Mouse (Mus musculus) gastrocnemius, adult 18-20 months (tissue): Measurements from ENCODE around the gene Kyat1. TPM values are rescaled to one million over a fixed set of nuclear protein-coding genes. Genes with fewer than 3 reads are reported as not detected.
"Not testable (repeated sequence)": the region's sequence is repeated elsewhere in the genome, so short reads cannot be mapped to it uniquely, and the experiment has no call there.

Experiments
- DNase-seq: peaks from one replicate; pipeline ENCODE4 v3.0.0; 2021; ENCODE audit warnings: low spot score
- total RNA-seq, 2 experiments: library from RNA; stranded (reverse); gene quantifications; 2 replicates each; pipeline ENCODE4 v1.2.3; 2021

The Kyat1 gene
- total RNA-seq, 2 experiments from 2014 or later: 25.3 to 26.9 TPM

- DNase-seq: peak; percentile 43
These were observed 9.8 kb upstream of the Kyat1 start for GRCm38 (mm10) chr2:30215493-30215892.

GRCm38 (mm10) chr2:30214745-30215144 lies 9.1 kb upstream of the Kyat1 start:
- DNase-seq: no peak

- no peak for DNase-seq
These were observed 7.3 kb upstream of the Kyat1 start for GRCm38 (mm10) chr2:30212951-30213350.

DNA sequence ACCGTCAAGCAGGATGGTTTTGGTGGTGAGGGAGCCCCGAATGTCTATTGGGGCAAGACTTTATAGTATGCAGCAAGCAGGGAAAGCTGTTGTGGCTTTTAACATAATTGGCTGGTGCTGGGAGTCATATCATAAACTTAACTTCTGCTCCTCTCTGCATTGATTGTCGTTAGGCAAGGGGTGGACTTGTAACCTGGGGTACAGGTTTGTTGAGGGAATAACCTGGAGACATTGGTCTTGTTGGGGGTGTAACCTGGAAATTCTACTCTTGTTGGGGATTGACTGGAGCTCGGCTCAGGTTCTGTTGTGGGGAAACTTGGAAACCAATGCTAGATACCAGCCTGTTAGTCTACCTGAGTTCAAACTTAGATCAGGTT lies 6.5 kb upstream of the Kyat1 start:
- DNase-seq: no peak

- no peak for DNase-seq
These were observed 5.9 kb upstream of the Kyat1 start for GRCm38 (mm10) chr2:30211408-30212168.

DNA sequence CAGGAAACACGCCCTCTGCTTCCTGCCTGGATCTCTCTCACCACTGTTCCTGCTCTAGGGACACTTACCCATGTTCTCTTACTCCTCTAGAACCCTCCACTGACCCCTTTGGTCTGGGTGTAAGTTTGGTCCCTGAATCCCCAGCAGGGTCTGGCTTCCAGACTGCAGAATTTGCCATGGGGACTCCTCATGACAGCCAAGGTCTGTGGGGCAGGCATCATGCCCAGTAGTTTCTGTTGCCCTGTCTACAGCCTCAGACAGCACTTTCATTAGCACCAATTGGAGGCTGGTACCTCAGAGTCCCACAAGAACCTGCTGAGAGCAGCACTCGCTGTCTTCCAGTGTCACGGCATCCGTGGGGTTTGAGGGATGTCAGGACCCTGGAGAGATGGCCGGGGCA lies 2.2 kb upstream of the Kyat1 start:
- no peak for DNase-seq

- DNase-seq: no peak
These were observed 1.8 kb upstream of the Kyat1 start for GRCm38 (mm10) chr2:30207401-30207800.

- no peak for DNase-seq
These were observed 405 bp downstream of the Kyat1 start for GRCm38 (mm10) chr2:30205255-30205628.

GRCm38 (mm10) chr2:30203439-30203838 lies 2.2 kb downstream of the Kyat1 start:
- no peak for DNase-seq

DNA sequence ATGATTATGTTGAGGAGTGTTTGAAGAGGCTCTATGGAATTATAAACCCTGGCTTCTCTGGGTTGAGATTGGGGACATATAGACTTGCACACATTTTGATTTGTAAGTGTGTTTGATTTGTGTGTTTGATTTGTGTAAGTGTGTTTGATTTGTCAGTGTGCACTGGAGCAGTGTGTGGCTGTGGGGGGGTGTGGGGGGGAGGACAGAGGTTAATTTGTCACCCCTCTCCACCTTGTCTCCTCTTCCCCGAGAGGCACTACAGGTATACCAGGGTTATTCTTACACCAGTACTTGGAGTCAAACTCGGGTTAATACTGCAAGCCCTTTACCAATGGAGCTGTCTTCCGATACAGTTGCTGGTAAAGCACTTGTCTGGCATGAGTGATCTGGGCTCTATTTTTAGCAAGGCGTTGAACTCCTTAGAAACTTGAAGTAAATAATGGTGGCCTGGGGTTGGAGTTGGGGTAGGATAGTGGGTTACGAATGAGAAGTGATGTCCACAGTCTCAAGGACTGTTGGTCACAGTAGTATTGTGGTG lies 5.2 kb downstream of the Kyat1 start:
- DNase-seq: no peak

DNA sequence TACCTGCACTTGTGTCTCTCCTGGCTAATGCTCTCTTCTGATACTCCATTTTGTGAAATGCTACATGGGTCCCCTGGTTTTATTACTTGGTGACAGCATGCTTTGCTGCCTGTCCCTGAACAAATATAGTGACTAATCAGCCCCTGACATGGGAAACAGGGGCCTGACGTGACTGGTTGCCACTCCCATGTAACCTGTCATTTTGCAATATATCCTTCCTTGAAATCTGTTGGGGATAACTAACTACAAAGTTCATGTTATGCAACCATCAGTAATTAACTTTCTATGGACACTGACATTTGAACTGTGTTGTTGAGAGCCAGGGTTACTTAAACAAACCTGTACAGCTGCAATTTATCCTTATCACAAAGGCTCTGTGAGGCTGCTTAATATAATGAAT lies 5.7 kb downstream of the Kyat1 start:
- DNase-seq: no peak

GRCm38 (mm10) chr2:30198021-30198420 lies 7.6 kb downstream of the Kyat1 start:
- DNase-seq: no peak

DNA sequence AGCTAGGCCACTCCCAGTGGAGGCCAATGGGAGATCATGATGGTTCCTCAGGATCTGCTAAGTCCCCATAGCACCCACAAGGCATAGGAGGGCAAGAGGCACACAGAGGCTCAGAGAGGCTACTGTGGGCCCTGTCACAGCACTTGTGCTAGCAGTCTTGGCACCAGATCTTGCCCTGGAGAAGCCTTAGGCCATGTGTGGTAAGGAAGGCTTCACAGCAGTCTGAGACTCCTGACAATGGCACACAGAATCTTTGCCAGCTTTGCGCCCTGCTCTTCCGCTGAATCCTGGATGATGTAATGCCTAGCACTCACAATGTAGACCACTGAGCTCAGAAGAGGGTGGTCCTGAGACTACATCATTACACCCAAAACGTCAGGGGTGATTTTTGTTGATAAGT lies 11.0 kb downstream of the Kyat1 start:
- DNase-seq: no peak

DNA sequence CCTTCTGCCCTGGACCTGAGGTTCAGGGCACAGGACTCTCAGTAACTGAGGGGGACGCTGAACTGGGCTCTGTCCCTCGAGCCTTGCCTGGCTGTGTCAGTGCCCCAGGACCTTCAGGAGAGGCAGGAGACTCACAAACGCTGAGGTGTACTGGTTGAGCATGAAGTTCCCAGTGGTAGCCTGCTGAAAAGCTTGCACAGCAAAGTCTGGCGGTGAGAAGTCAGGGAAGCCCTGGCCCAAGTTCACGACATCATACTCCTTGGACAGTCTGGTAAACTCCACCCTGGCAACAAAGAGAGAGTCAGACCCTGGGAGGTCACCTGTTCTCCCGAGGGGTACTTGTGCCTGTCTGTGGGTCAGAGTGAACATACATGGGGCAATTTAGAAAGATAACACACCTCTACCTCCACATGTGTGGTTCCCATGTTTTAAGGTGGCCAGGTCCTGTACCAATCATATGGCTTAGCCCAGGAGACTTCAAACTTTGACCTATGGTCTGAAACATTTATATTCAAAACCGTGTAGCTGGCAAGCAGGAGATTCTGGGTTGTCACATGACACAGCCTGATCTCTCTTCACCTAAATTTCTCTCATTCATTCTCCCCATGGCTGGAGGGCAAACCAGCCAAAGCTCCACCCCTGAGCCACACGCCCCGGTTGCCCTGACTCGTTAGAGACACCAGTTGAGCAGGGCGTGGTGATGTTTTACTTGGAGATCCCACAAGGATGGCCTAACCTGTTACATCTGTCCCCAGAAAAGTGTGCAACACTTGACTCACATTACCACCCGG lies 13.7 kb downstream of the Kyat1 start:
- DNase-seq: no peak

DNA sequence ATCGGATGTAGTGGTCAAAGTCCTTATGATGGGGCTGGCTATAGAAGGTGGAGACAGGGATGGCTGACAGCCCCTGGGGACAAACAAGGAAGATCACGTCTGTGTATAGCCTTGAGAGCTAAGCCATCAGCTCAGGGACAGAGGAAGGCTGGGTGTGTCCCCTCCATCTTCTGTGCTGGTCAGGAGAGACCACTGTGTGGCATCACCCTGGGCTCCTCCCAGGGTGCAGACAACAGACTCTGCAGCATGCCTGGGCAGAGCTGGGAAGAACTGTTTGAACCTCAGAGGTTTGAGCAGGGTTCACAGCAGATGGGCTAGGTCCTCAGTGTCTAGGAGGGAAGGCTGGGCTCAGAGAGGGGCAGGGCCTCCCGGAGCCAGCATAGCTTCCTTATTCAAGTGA lies 20.0 kb downstream of the Kyat1 start:
- no peak for DNase-seq

- no peak for DNase-seq
These were observed 20.4 kb downstream of the Kyat1 start for GRCm38 (mm10) chr2:30185276-30185675.

- DNase-seq: no peak
These were observed 21.9 kb downstream of the Kyat1 start for GRCm38 (mm10) chr2:30183721-30184120.

- DNase-seq: no peak
These were observed 23.2 kb downstream of the Kyat1 start for GRCm38 (mm10) chr2:30182424-30182823.

- not testable (repeated sequence) for DNase-seq
These were observed 26.9 kb downstream of the Kyat1 start for GRCm38 (mm10) chr2:30178711-30179110.

- DNase-seq: peak; percentile 95
These were observed 27.7 kb downstream of the Kyat1 start, which contains the start of gene Spout1 for GRCm38 (mm10) chr2:30177700-30178675. TSS of gene Spout1 (minus strand) at chr2:30178459.

GRCm38 (mm10) chr2:30176561-30176960 lies 29.1 kb downstream of the Kyat1 start:
- no peak for DNase-seq
